Mouse (Mus musculus) intestine, embryonic 15.5 days (tissue): ENCODE results near the gene D17H6S53E. TPM values are rescaled to one million over a fixed set of nuclear protein-coding genes. Genes with fewer than 3 reads are reported as not detected.

Experiments used
- ATAC-seq: fragments of 200-750 bp; cut with Nextera tagmentation; 2 replicates; pipeline ENCODE4 v1.8.0; 2017; ENCODE audit warnings: moderate TSS enrichment, moderate library complexity
- H3K27ac ChIP-seq: fragments of 300-500 bp; sonication (generic); 2 replicates; pipeline ENCODE4 v1.5.1; 2015; ENCODE audit warnings: mild to moderate bottlenecking, inconsistent platforms
- H3K27me3 ChIP-seq: fragments of 300-500 bp; sonication (generic); replicated peaks from 2 replicates; pipeline ENCODE4 v1.6.1; 2015; ENCODE audit warnings: inconsistent platforms
- H3K36me3 ChIP-seq: fragments of 300-500 bp; sonication (generic); 2 replicates; pipeline ENCODE4 v1.6.1; 2015; ENCODE audit warnings: inconsistent platforms
- H3K4me1 ChIP-seq: fragments of 300-500 bp; sonication (generic); replicated peaks from 2 replicates; pipeline ENCODE4 v1.6.1; 2015; ENCODE audit warnings: inconsistent platforms
- H3K4me2 ChIP-seq: fragments of 300-500 bp; sonication (generic); replicated peaks from 2 replicates; pipeline ENCODE4 v1.6.1; 2015; ENCODE audit warnings: mild to moderate bottlenecking, inconsistent platforms
- H3K4me3 ChIP-seq: fragments of 300-500 bp; sonication (generic); replicated peaks from 2 replicates; pipeline ENCODE4 v1.5.1; 2015; ENCODE audit warnings: inconsistent platforms
- H3K9ac ChIP-seq: fragments of 300-500 bp; sonication (generic); 2 replicates; pipeline ENCODE4 v1.6.1; 2015; ENCODE audit warnings: inconsistent platforms
- H3K9me3 ChIP-seq: fragments of 300-500 bp; sonication (generic); 2 replicates; pipeline ENCODE4 v1.6.1; 2016; ENCODE audit warnings: inconsistent platforms
- WGBS: fragments of 180-500 bp; shearing (Covaris S2); methylation state at CpG from one replicate; pipeline ENCODE4 v1.1.7; 2015; 5-methylcytosine and 5-hydroxymethylcytosine counted together
- polyA plus RNA-seq: library from polyadenylated mRNA; unstranded; fragments of >200 nt; fragmentation: Nextera tagmentation; extraction: Ambion mirVana; gene quantifications from 2 replicates; pipeline ENCODE4 v1.2.1, GENCODE M21; 2015

Gene D17H6S53E
- polyA plus RNA-seq, 1 experiment from 2014 or later = 13.6 TPM

GRCm38 (mm10) chr17:35139269-35139668, 13.1 kb downstream of the D17H6S53E start:
- Histone ChIP-seq H3K4me2 (no peak overlapping the region), H3K4me3 (no peak overlapping the region)

GRCm38 (mm10) chr17:35140490-35140996, 14.4 kb downstream of the D17H6S53E start:
- Histone ChIP-seq H3K27ac (no peak overlapping the region), H3K27me3 (no peaks in the 10 kb centered on the region), H3K9me3 (no peaks in the 10 kb centered on the region), H3K9ac (no peak overlapping the region), H3K4me1 (peaks cover 10% of the 10 kb centered on the region), H3K4me2 (no peak overlapping the region), H3K4me3 (no peak overlapping the region), H3K36me3 (peaks cover 73% of the 10 kb centered on the region)
- 76% methylated on average over 16 of the region's 16 CpGs for WGBS
- no peak for ATAC-seq

More at GRCm38 (mm10) chr17:35139269-35139668, 13.1 kb downstream of the D17H6S53E start:
- H3K27ac ChIP-seq = no peak overlapping the region
- H3K27me3 ChIP-seq = no peaks in the 10 kb centered on the region
- H3K9ac ChIP-seq = no peak overlapping the region
- WGBS = 91% methylated on average over 3 of the region's 3 CpGs
- no peak for ATAC-seq
- H3K4me1 ChIP-seq = peaks cover 10% of the 10 kb centered on the region
- H3K36me3 ChIP-seq = peaks cover 61% of the 10 kb centered on the region
- no peaks in the 10 kb centered on the region for H3K9me3 ChIP-seq

GRCm38 (mm10) chr17:35141971-35142370, 15.8 kb downstream of the D17H6S53E start:
- H3K9ac ChIP-seq = no peak overlapping the region
- no peaks in the 10 kb centered on the region for H3K9me3 ChIP-seq
- ATAC-seq = no peak
- H3K4me3 ChIP-seq = no peak overlapping the region
- no peak overlapping the region for H3K4me2 ChIP-seq
- peaks cover 78% of the 10 kb centered on the region for H3K36me3 ChIP-seq
- H3K27ac ChIP-seq = no peak overlapping the region
- 86% methylated on average over 6 of the region's 6 CpGs for WGBS
- H3K4me1 ChIP-seq = 0 out of 2 replicates have a peak, but pooled peaks cover 3% of the 10 kb centered on the region
- H3K27me3 ChIP-seq = no peaks in the 10 kb centered on the region

GRCm38 (mm10) chr17:35146139-35146538, 20.0 kb downstream of the D17H6S53E start:
- Histone ChIP-seq H3K9me3 (no peaks in the 10 kb centered on the region), H3K27ac (no peak overlapping the region), H3K4me3 (no peak overlapping the region), H3K4me1 (no peaks in the 10 kb centered on the region), H3K36me3 (peaks cover 79% of the 10 kb centered on the region), H3K4me2 (no peak overlapping the region), H3K9ac (no peak overlapping the region), H3K27me3 (no peaks in the 10 kb centered on the region)
- WGBS = 86% methylated on average over 5 of the region's 5 CpGs
- no peak for ATAC-seq

- WGBS = 59% methylated on average over 3 of the region's 3 CpGs
- no peak for ATAC-seq
- no peaks in the 10 kb centered on the region for H3K9me3 ChIP-seq
- H3K36me3 ChIP-seq = peaks cover 77% of the 10 kb centered on the region
- H3K4me3 ChIP-seq = no peak overlapping the region
- no peak overlapping the region for H3K9ac ChIP-seq
- no peaks in the 10 kb centered on the region for H3K27me3 ChIP-seq
- no peak overlapping the region for H3K27ac ChIP-seq
- no peaks in the 10 kb centered on the region for H3K4me1 ChIP-seq
- H3K4me2 ChIP-seq = no peak overlapping the region
Observed at GRCm38 (mm10) chr17:35147348-35147747, 21.2 kb downstream of the D17H6S53E start.

GRCm38 (mm10) chr17:35147922-35148639, 21.9 kb downstream of the D17H6S53E start:
- 65% methylated on average over 5 of the region's 5 CpGs for WGBS
- peaks cover 77% of the 10 kb centered on the region for H3K36me3 ChIP-seq

GRCm38 (mm10) chr17:35152121-35152520, 25.9 kb downstream of the D17H6S53E start:
- no peak overlapping the region for H3K4me2 ChIP-seq
- H3K4me1 ChIP-seq = no peaks in the 10 kb centered on the region
- WGBS = 91% methylated on average over 4 of the region's 4 CpGs
- H3K9ac ChIP-seq = no peak overlapping the region
- H3K36me3 ChIP-seq = peaks cover 88% of the 10 kb centered on the region
- no peak overlapping the region for H3K27ac ChIP-seq
- H3K9me3 ChIP-seq = no peaks in the 10 kb centered on the region
- ATAC-seq = no peak
- no peak overlapping the region for H3K4me3 ChIP-seq
- H3K27me3 ChIP-seq = no peaks in the 10 kb centered on the region

More at GRCm38 (mm10) chr17:35147922-35148639, 21.9 kb downstream of the D17H6S53E start:
- Histone ChIP-seq H3K27ac (no peak overlapping the region; the same call in 1 of the 2 replicates), H3K4me3 (no peak overlapping the region), H3K9ac (no peak overlapping the region), H3K27me3 (no peaks in the 10 kb centered on the region), H3K4me1 (no peaks in the 10 kb centered on the region), H3K9me3 (no peaks in the 10 kb centered on the region), H3K4me2 (no peak overlapping the region)
- ATAC-seq = no peak

- peaks cover 92% of the 10 kb centered on the region for H3K36me3 ChIP-seq
- H3K27ac ChIP-seq = no peak overlapping the region
- H3K9ac ChIP-seq = no peak overlapping the region
- H3K9me3 ChIP-seq = no peaks in the 10 kb centered on the region
- H3K27me3 ChIP-seq = no peaks in the 10 kb centered on the region
- no peak overlapping the region for H3K4me3 ChIP-seq
- no peak for ATAC-seq
- H3K4me2 ChIP-seq = no peak overlapping the region
- WGBS = 92% methylated on average over 9 of the region's 9 CpGs
- no peaks in the 10 kb centered on the region for H3K4me1 ChIP-seq
Observed at GRCm38 (mm10) chr17:35153077-35153476, 26.9 kb downstream of the D17H6S53E start.

- Histone ChIP-seq H3K4me2 (no peak overlapping the region), H3K4me1 (no peaks in the 10 kb centered on the region), H3K9me3 (no peaks in the 10 kb centered on the region), H3K36me3 (peaks cover 94% of the 10 kb centered on the region), H3K27me3 (no peaks in the 10 kb centered on the region), H3K27ac (no peak overlapping the region), H3K9ac (no peak overlapping the region), H3K4me3 (no peak overlapping the region)
- 83% methylated on average over 4 of the region's 4 CpGs for WGBS
- no peak for ATAC-seq
Observed at GRCm38 (mm10) chr17:35153931-35154330, 27.8 kb downstream of the D17H6S53E start.

- Histone ChIP-seq H3K4me2 (no peak overlapping the region), H3K9me3 (no peaks in the 10 kb centered on the region), H3K36me3 (peaks cover 94% of the 10 kb centered on the region), H3K4me1 (no peaks in the 10 kb centered on the region), H3K4me3 (no peak overlapping the region), H3K27ac (no peak overlapping the region), H3K27me3 (no peaks in the 10 kb centered on the region), H3K9ac (no peak overlapping the region)
- 81% methylated on average over 7 of the region's 7 CpGs for WGBS
- no peak for ATAC-seq
Observed at GRCm38 (mm10) chr17:35154616-35155015, 28.4 kb downstream of the D17H6S53E start.

- ATAC-seq = no peak
- 92% methylated on average over 12 of the region's 12 CpGs for WGBS
- no peak overlapping the region for H3K4me2 ChIP-seq
Observed at GRCm38 (mm10) chr17:35155451-35155850, 29.3 kb downstream of the D17H6S53E start.

GRCm38 (mm10) chr17:35156461-35157200, 30.5 kb downstream of the D17H6S53E start:
- no peak overlapping the region for H3K4me3 ChIP-seq
- peaks cover 97% of the 10 kb centered on the region for H3K36me3 ChIP-seq
- 89% methylated on average over 33 of the region's 33 CpGs for WGBS
- H3K4me2 ChIP-seq = no peak overlapping the region
- no peak overlapping the region for H3K9ac ChIP-seq
- no peak for ATAC-seq
- H3K27ac ChIP-seq = no peak overlapping the region
- no peaks in the 10 kb centered on the region for H3K4me1 ChIP-seq
- H3K27me3 ChIP-seq = no peaks in the 10 kb centered on the region
- no peaks in the 10 kb centered on the region for H3K9me3 ChIP-seq

More at GRCm38 (mm10) chr17:35155451-35155850, 29.3 kb downstream of the D17H6S53E start:
- Histone ChIP-seq H3K4me1 (no peaks in the 10 kb centered on the region), H3K9me3 (no peaks in the 10 kb centered on the region), H3K27me3 (no peaks in the 10 kb centered on the region), H3K9ac (no peak overlapping the region), H3K4me3 (no peak overlapping the region), H3K27ac (no peak overlapping the region), H3K36me3 (peaks cover 94% of the 10 kb centered on the region)
